ENCODE assay signal across 30 mouse cellular contexts in the genomic region with DNA sequence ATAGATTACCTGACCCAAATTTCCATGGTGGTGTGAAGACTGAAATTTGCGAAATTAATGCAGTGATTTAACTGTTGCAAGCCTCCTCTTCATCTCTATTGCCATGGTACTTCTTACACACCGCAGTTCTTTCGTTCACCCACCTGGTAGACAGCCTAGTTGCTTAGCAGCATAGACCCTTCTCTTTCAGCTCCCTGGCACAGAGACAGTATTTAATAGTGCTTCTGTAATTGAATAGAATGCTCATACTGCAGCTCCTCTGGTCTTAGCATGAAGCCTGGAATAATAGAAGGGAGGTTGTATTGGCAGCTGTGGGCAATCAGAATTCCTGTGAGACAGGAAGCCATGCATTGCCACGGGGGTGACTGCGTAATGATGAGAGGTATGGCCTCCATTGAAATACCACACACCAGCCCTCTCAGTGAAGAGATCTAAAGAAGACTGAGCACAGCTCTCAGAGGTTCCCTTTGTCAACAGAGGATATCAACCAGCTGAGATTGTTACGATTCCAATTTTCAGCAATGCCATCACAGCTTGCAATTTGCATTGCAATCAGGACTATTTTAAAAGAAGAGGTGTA.
DNase-seq lines count a peak whose midpoint lies in the region; ATAC-seq lines count a peak whose summit lies in the region.
"Had no signal": no experiment of that assay in that cellular context is flagged by ENCODE, and none has a peak within 500 bp of the region (broad histone marks: within the 10 kb centered on the region; RNA-seq: fewer than 3 reads in every experiment).

No protein-coding gene starts in this region.

- no peak overlapping the region for H3K4me2 ChIP-seq in hindbrain, embryonic 16.5 days (ENCODE audit: low read length)
- no peak overlapping the region for H3K4me2 ChIP-seq in hindbrain, embryonic 11.5 days (replicated peaks; ENCODE audit: low read depth, low read length)
- H3K4me2 ChIP-seq in midbrain, embryonic 15.5 days: no peak overlapping the region
- H3K4me2 ChIP-seq: heart, embryonic 11.5 days; hindbrain, embryonic 15.5 days; intestine, embryonic 15.5 days; limb, embryonic 13.5 days; liver, embryonic 11.5 days; lung, embryonic 15.5 days; midbrain, embryonic 12.5 days; neural tube, embryonic 13.5 days had no signal

- 0 out of 2 replicates have a peak, but pooled peaks have one; percentile 42 for ATAC-seq in hindbrain, embryonic 16.5 days
- no peak for ATAC-seq in hindbrain, embryonic 11.5 days (ENCODE audit: low FRiP score)
- ATAC-seq in midbrain, embryonic 15.5 days (replicated peaks): peak; percentile 66
- ATAC-seq: CD4-positive, CD25-positive, alpha-beta regulatory T cell, adult 4 months; intestine, embryonic 15.5 days had no signal

- WGBS in hindbrain, embryonic 16.5 days: 65% methylated on average over 6 of the region's 6 CpGs
- 82% methylated on average over 6 of the region's 6 CpGs for WGBS in hindbrain, embryonic 11.5 days
- 72% methylated on average over 6 of the region's 6 CpGs for WGBS in embryonic facial prominence, embryonic 10.5 days
- WGBS in midbrain, embryonic 15.5 days: 69% methylated on average over 6 of the region's 6 CpGs

- no peak overlapping the region for H3K9ac ChIP-seq in hindbrain, embryonic 16.5 days (ENCODE audit: low read depth, low read length)
- H3K9ac ChIP-seq in hindbrain, embryonic 11.5 days (ENCODE audit: low read depth, low read length): no peak overlapping the region
- no peak overlapping the region for H3K9ac ChIP-seq in midbrain, embryonic 15.5 days
- H3K9ac ChIP-seq: hindbrain, embryonic 15.5 days; intestine, embryonic 15.5 days; limb, embryonic 13.5 days; lung, embryonic 15.5 days; midbrain, embryonic 12.5 days; neural tube, embryonic 13.5 days had no signal

- no peaks in the 10 kb centered on the region for H3K27me3 ChIP-seq in hindbrain, embryonic 16.5 days (replicated peaks; ENCODE audit: control insufficient read depth, insufficient read depth, low read length)
- no peaks in the 10 kb centered on the region for H3K27me3 ChIP-seq in hindbrain, embryonic 11.5 days (ENCODE audit: control insufficient read depth, insufficient read depth, low read length)
- no peaks in the 10 kb centered on the region for H3K27me3 ChIP-seq in embryonic facial prominence, embryonic 10.5 days (replicated peaks; ENCODE audit: low read depth, poor library complexity, severe bottlenecking)
- H3K27me3 ChIP-seq in midbrain, embryonic 15.5 days (replicated peaks): no peaks in the 10 kb centered on the region
- H3K27me3 ChIP-seq: hindbrain, embryonic 15.5 days; intestine, embryonic 15.5 days; limb, embryonic 13.5 days; lung, embryonic 15.5 days; midbrain, embryonic 12.5 days; neural tube, embryonic 13.5 days had no signal

- H3K4me3 ChIP-seq in hindbrain, embryonic 16.5 days (ENCODE audit: low read length): no peak overlapping the region
- no peak overlapping the region for H3K4me3 ChIP-seq in hindbrain, embryonic 11.5 days (ENCODE audit: low read depth, low read length)
- no peak overlapping the region for H3K4me3 ChIP-seq in embryonic facial prominence, embryonic 10.5 days
- H3K4me3 ChIP-seq in midbrain, embryonic 15.5 days: no peak overlapping the region
- H3K4me3 ChIP-seq: erythroblast, embryonic 14.5 days; hindbrain, embryonic 15.5 days; intestine, embryonic 15.5 days; layer of hippocampus, adult 2 months; limb, embryonic 13.5 days; lung, embryonic 15.5 days; midbrain, embryonic 12.5 days; myocyte; neural tube, embryonic 13.5 days had no signal

- no peaks in the 10 kb centered on the region for H3K36me3 ChIP-seq in hindbrain, embryonic 16.5 days (ENCODE audit: control insufficient read depth, insufficient read depth, low read length)
- H3K36me3 ChIP-seq in hindbrain, embryonic 11.5 days (ENCODE audit: control insufficient read depth, insufficient read depth, low read length): no peaks in the 10 kb centered on the region
- H3K36me3 ChIP-seq in embryonic facial prominence, embryonic 10.5 days (replicated peaks): no peaks in the 10 kb centered on the region
- H3K36me3 ChIP-seq in midbrain, embryonic 15.5 days (replicated peaks): no peaks in the 10 kb centered on the region
- H3K36me3 ChIP-seq: hindbrain, embryonic 15.5 days; intestine, embryonic 15.5 days; limb, embryonic 13.5 days; lung, embryonic 15.5 days; midbrain, embryonic 12.5 days; neural tube, embryonic 13.5 days had no signal

- no peaks in the 10 kb centered on the region for H3K4me1 ChIP-seq in hindbrain, embryonic 16.5 days (ENCODE audit: control insufficient read depth, insufficient read depth, low read depth, low read length)
- H3K4me1 ChIP-seq in hindbrain, embryonic 11.5 days (replicated peaks; ENCODE audit: control insufficient read depth, insufficient read depth, low read length): no peaks in the 10 kb centered on the region
- 0 out of 2 replicates have a peak, but pooled peaks cover 4% of the 10 kb centered on the region for H3K4me1 ChIP-seq in embryonic facial prominence, embryonic 10.5 days
- no peaks in the 10 kb centered on the region for H3K4me1 ChIP-seq in midbrain, embryonic 15.5 days
- H3K4me1 ChIP-seq: hindbrain, embryonic 15.5 days; intestine, embryonic 15.5 days; limb, embryonic 13.5 days; lung, embryonic 15.5 days; midbrain, embryonic 12.5 days had no signal

- H3K9me3 ChIP-seq in hindbrain, embryonic 16.5 days (ENCODE audit: control insufficient read depth, low read length): no peaks in the 10 kb centered on the region
- no peaks in the 10 kb centered on the region for H3K9me3 ChIP-seq in hindbrain, embryonic 11.5 days (ENCODE audit: control insufficient read depth, low read length)
- no peaks in the 10 kb centered on the region for H3K9me3 ChIP-seq in embryonic facial prominence, embryonic 10.5 days
- no peaks in the 10 kb centered on the region for H3K9me3 ChIP-seq in midbrain, embryonic 15.5 days
- H3K9me3 ChIP-seq: hindbrain, embryonic 15.5 days; intestine, embryonic 15.5 days; limb, embryonic 13.5 days; lung, embryonic 15.5 days; midbrain, embryonic 12.5 days; neural tube, embryonic 13.5 days had no signal

- no peak overlapping the region for H3K27ac ChIP-seq in hindbrain, embryonic 16.5 days (ENCODE audit: low read depth, low read length)
- no peak overlapping the region for H3K27ac ChIP-seq in hindbrain, embryonic 11.5 days (ENCODE audit: low read depth, low read length)
- H3K27ac ChIP-seq in embryonic facial prominence, embryonic 10.5 days (replicated peaks): no peak overlapping the region
- H3K27ac ChIP-seq in midbrain, embryonic 15.5 days: no peak overlapping the region
- H3K27ac ChIP-seq: hindbrain, embryonic 15.5 days; intestine, embryonic 15.5 days; layer of hippocampus, adult 2 months; limb, embryonic 13.5 days; lung, embryonic 15.5 days; midbrain, embryonic 12.5 days; neural tube, embryonic 13.5 days had no signal

- DNase-seq in hindbrain, embryonic 11.5 days (ENCODE audit: low spot score): no peak
- peak; percentile 43 for DNase-seq in Muller cell, postnatal 12 days (ENCODE audit: inconsistent ontology term)
- peak; percentile 24 for DNase-seq in embryonic facial prominence, embryonic 10.5 days (ENCODE audit: low spot score)
- DNase-seq in left cerebral cortex, adult 18-20 months (ENCODE audit: low spot score in 2 of 2): no peak
- no peak for DNase-seq in adrenal gland, adult 2 months
- DNase-seq: adrenal gland, adult 8-10 months; cerebellum, adult 11 months; cerebellum, adult 9-11 months; embryo, embryonic 11 days; gastrocnemius, postnatal 36 days; heart, adult 18-20 months; heart, postnatal 4 days; kidney, adult 2 months; kidney, postnatal 36 days; thymus, adult 2 months; thymus, postnatal 4 days had no signal

Comparison
In these comparisons a context has a peak if more than half of its experiments do, and no peak if none do; other contexts are left out.
1. DNase-seq: peak in Muller cell, postnatal 12 days (single experiment) and embryonic facial prominence, embryonic 10.5 days (single experiment); none in hindbrain, embryonic 11.5 days (single experiment), left cerebral cortex, adult 18-20 months (0 of 2) and adrenal gland, adult 2 months (single experiment).